ENCODE assay signal across 26 mouse cellular contexts in the genomic region with DNA sequence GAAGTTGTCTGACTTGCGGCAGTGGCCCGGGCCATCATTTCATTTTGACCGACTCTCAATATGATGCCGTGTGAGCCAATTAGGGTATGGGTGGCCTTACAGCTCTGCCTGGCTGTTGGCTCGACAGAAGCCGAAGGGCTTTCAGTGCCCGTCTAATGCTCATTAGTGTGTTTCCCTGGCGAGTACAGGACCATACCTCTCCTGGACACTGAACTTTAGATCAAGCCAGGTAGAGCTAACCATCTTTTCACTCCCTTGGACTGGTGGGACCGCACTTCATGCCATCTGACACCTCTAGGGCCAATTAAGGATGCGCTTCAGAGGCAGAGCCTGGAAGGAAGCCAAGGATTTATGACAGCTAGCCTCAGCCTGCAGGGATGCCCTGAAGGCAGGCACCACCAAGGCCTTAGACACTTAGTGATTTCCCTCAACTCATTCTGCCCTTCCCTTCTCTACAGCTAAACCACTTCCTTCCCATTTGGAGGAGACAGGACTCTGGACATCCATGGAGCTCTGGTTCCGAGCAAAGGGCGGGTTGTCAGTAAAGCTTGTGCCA. TPM values are rescaled to one million over a fixed set of nuclear protein-coding genes. Genes with fewer than 3 reads are reported as not detected.
A peak's percentile ranks its signal among the peaks of the same experiment; 100 is the strongest.
DNase-seq lines count a peak whose midpoint lies in the region; ATAC-seq and TF ChIP-seq lines count a peak whose summit lies in the region.
"Had no signal": no experiment of that assay in that cellular context is flagged by ENCODE, and none has a peak within 500 bp of the region (broad histone marks: within the 10 kb centered on the region; RNA-seq: fewer than 3 reads in every experiment).

No protein-coding gene starts in this region.

- no peak overlapping the region for H3K9ac ChIP-seq in forebrain, embryonic 14.5 days (ENCODE audit: low read length)
- no peak overlapping the region for H3K9ac ChIP-seq in forebrain, postnatal 0 days
- no peak overlapping the region for H3K9ac ChIP-seq in midbrain, embryonic 16.5 days (ENCODE audit: low read depth, low read length)

- DNase-seq in forebrain, embryonic 14.5 days (ENCODE audit: low spot score) = peak; percentile 37
- no peak for DNase-seq in forebrain, postnatal 0 days
- DNase-seq in left cerebral cortex, postnatal 4 days = peak; percentile 48
- no peak for DNase-seq in left cerebral cortex, adult 2 months (ENCODE audit: extremely low spot score in 1 of 2, low spot score in 2 of 2)
- peak; percentile 69 for DNase-seq in brain, embryonic 14.5 days (ENCODE audit: low read depth)
- DNase-seq in heart, postnatal 36 days = no peak
- DNase-seq: adrenal gland, adult 2 months; cerebellum, adult 9-11 months; embryo, embryonic 11 days; gastrocnemius, adult 2 months; kidney, adult 9 months; kidney, postnatal 36 days; lung, adult 18-20 months; lung, postnatal 14 days; thymus, postnatal 25 days had no signal

- H3K36me3 ChIP-seq in forebrain, embryonic 14.5 days (ENCODE audit: control insufficient read depth, insufficient read depth, low read length) = peaks cover 10% of the 10 kb centered on the region
- H3K36me3 ChIP-seq in forebrain, postnatal 0 days (ENCODE audit: insufficient read depth) = peaks cover 16% of the 10 kb centered on the region
- H3K36me3 ChIP-seq in midbrain, embryonic 16.5 days (ENCODE audit: control insufficient read depth, insufficient read depth, low read length) = peaks cover 17% of the 10 kb centered on the region

- H3K27ac ChIP-seq in forebrain, embryonic 14.5 days (ENCODE audit: low read depth, low read length) = no peak overlapping the region
- no peak overlapping the region for H3K27ac ChIP-seq in forebrain, postnatal 0 days (ENCODE audit: low read depth, low read length)
- H3K27ac ChIP-seq in left cerebral cortex, adult 2 months = no peak overlapping the region
- H3K27ac ChIP-seq in midbrain, embryonic 16.5 days (ENCODE audit: low read length) = peak overlapping the region; percentile 58; the same call in 1 of the 2 replicates
- H3K27ac ChIP-seq: gastrocnemius, adult 2 months had no signal

- H3K4me2 ChIP-seq in forebrain, embryonic 14.5 days (ENCODE audit: low read length) = no peak overlapping the region
- H3K4me2 ChIP-seq in forebrain, postnatal 0 days (ENCODE audit: low read depth) = no peak overlapping the region
- H3K4me2 ChIP-seq in midbrain, embryonic 16.5 days (ENCODE audit: low read length) = no peak overlapping the region
- H3K4me2 ChIP-seq: liver, embryonic 11.5 days had no signal

- no peaks in the 10 kb centered on the region for H3K27me3 ChIP-seq in forebrain, embryonic 14.5 days (replicated peaks; ENCODE audit: control insufficient read depth, insufficient read depth, low read length)
- H3K27me3 ChIP-seq in forebrain, postnatal 0 days (ENCODE audit: insufficient read depth, low read length) = no peaks in the 10 kb centered on the region
- no peaks in the 10 kb centered on the region for H3K27me3 ChIP-seq in midbrain, embryonic 16.5 days (ENCODE audit: control insufficient read depth, insufficient read depth, low read depth, low read length)

- intact Hi-C loops in left cerebral cortex, postnatal 4 days (cut with DNase I) = no loop called here
- intact Hi-C loops in left cerebral cortex, adult 2 months (cut with DNase I) = no loop called here
- intact Hi-C loops in heart, postnatal 36 days (cut with DNase I) = no loop called here

- H3K4me1 ChIP-seq in forebrain, embryonic 14.5 days (ENCODE audit: control insufficient read depth, insufficient read depth, low read length) = no peaks in the 10 kb centered on the region
- H3K4me1 ChIP-seq in forebrain, postnatal 0 days (ENCODE audit: insufficient read depth) = no peaks in the 10 kb centered on the region
- peaks cover 3% of the 10 kb centered on the region for H3K4me1 ChIP-seq in midbrain, embryonic 16.5 days (ENCODE audit: control insufficient read depth, insufficient read depth, low read length)

- H3K4me3 ChIP-seq in forebrain, embryonic 14.5 days (ENCODE audit: low read depth, low read length) = no peak overlapping the region
- no peak overlapping the region for H3K4me3 ChIP-seq in forebrain, postnatal 0 days (ENCODE audit: low read depth, low read length)
- H3K4me3 ChIP-seq in left cerebral cortex, adult 2 months = no peak overlapping the region
- H3K4me3 ChIP-seq in midbrain, embryonic 16.5 days (ENCODE audit: low read depth, low read length) = no peak overlapping the region
- H3K4me3 ChIP-seq: gastrocnemius, adult 2 months; heart, embryonic 10.5 days; myocyte had no signal

- TF ChIP-seq CTCF in forebrain, postnatal 0 days (IDR thresholded peaks at IDR 0.05; ENCODE audit: low read depth) = no peak
- no peak for TF ChIP-seq CTCF in left cerebral cortex, adult 2 months (IDR thresholded peaks at IDR 0.05)
- no peak for TF ChIP-seq CTCF in brain, embryonic 14.5 days (IDR thresholded peaks at IDR 0.05; ENCODE audit: borderline replicate concordance, extremely low read depth, insufficient read depth, insufficient read length)

- no peak for TF ChIP-seq POLR2A in brain, embryonic 14.5 days (IDR thresholded peaks at IDR 0.05; ENCODE audit: borderline replicate concordance, extremely low read depth, insufficient read depth, insufficient read length, poor library complexity, severe bottlenecking)

- H3K9me3 ChIP-seq in forebrain, embryonic 14.5 days (replicated peaks; ENCODE audit: control insufficient read depth, low read length) = no peaks in the 10 kb centered on the region
- H3K9me3 ChIP-seq in forebrain, postnatal 0 days (ENCODE audit: low read length) = no peaks in the 10 kb centered on the region
- no peaks in the 10 kb centered on the region; the same call in 1 of the 2 replicates for H3K9me3 ChIP-seq in midbrain, embryonic 16.5 days (replicated peaks; ENCODE audit: control insufficient read depth, low read length, poor library complexity, severe bottlenecking)
- H3K9me3 ChIP-seq: heart, embryonic 10.5 days had no signal

- no peak for ATAC-seq in forebrain, embryonic 14.5 days
- ATAC-seq in forebrain, postnatal 0 days = no peak
- ATAC-seq in midbrain, embryonic 16.5 days = peak; percentile 85

- 54% methylated on average over 12 of the region's 12 CpGs for WGBS in forebrain, embryonic 14.5 days
- WGBS in forebrain, postnatal 0 days = 59% methylated on average over 12 of the region's 12 CpGs
- WGBS in midbrain, embryonic 16.5 days = 64% methylated on average over 12 of the region's 12 CpGs

RNA-seq across cellular contexts. Expression of a gene that starts 0.9 kb away (rescaled TPM):
- not detected in 2 replicates for polyA plus RNA-seq in forebrain, embryonic 14.5 days (2014; fragmentation: Nextera tagmentation; extraction: Ambion mirVana)
- total RNA-seq in forebrain, postnatal 0 days (2014; rRNA removed) = not detected in 2 replicates
- not detected in 2 replicates for polyA plus RNA-seq in forebrain, postnatal 0 days (2015; fragmentation: Nextera tagmentation; extraction: Ambion mirVana)
- not detected for total RNA-seq in left cerebral cortex, postnatal 4 days (2021)
- total RNA-seq in left cerebral cortex, adult 2 months (2021) = not detected
- polyA plus RNA-seq in brain, embryonic 14.5 days (2012; rRNA removed) = 0.08 TPM in 1 of 2 replicates, not detected in the other
- not detected in 2 replicates for polyA plus RNA-seq in midbrain, embryonic 16.5 days (2015; fragmentation: Nextera tagmentation; extraction: Ambion mirVana)
- total RNA-seq in heart, postnatal 36 days (2021) = not detected
- total RNA-seq: gastrocnemius, adult 2 months; megakaryocyte, adult 5-6 weeks; neutrophil, adult 5-6 weeks had no signal
- polyA plus RNA-seq: adrenal gland, adult 2 months; C2C12; heart, embryonic 10.5 days; heart, postnatal 0 days; limb, embryonic 11.5 days; myocyte; small intestine, adult 2 months had no signal

RNA-seq across cellular contexts. Expression of a gene that starts 35.7 kb away (rescaled TPM):
- 0.22 and 0.63 TPM in 2 replicates for polyA plus RNA-seq in forebrain, embryonic 14.5 days (2014; fragmentation: Nextera tagmentation; extraction: Ambion mirVana)
- 0.08 TPM in 1 of 2 replicates, not detected in the other for total RNA-seq in forebrain, postnatal 0 days (2014; rRNA removed)
- 0.15 TPM in 1 of 2 replicates, not detected in the other for polyA plus RNA-seq in forebrain, postnatal 0 days (2015; fragmentation: Nextera tagmentation; extraction: Ambion mirVana)
- total RNA-seq in left cerebral cortex, postnatal 4 days (2021) = under 1 TPM in 1 of 2 experiments, not detected in 1; 0.22 TPM
- total RNA-seq in left cerebral cortex, adult 2 months (2021) = not detected
- polyA plus RNA-seq in brain, embryonic 14.5 days (2012; rRNA removed) = 0.07 TPM in 1 of 2 replicates, not detected in the other
- not detected in 2 replicates for polyA plus RNA-seq in midbrain, embryonic 16.5 days (2015; fragmentation: Nextera tagmentation; extraction: Ambion mirVana)
- not detected for total RNA-seq in heart, postnatal 36 days (2021)
- total RNA-seq: adrenal gland, adult 2 months; gastrocnemius, adult 2 months; left cerebral cortex, adult 8-10 months; megakaryocyte, adult 5-6 weeks; neutrophil, adult 5-6 weeks had no signal
- polyA plus RNA-seq: adrenal gland, adult 2 months; C2C12; heart, postnatal 0 days; myocyte had no signal

Comparison
In these comparisons a context has a peak if more than half of its experiments do, and no peak if none do; other contexts are left out.
1. DNase-seq: peak in forebrain, embryonic 14.5 days (single experiment), left cerebral cortex, postnatal 4 days (single experiment) and brain, embryonic 14.5 days (single experiment); none in forebrain, postnatal 0 days (single experiment), left cerebral cortex, adult 2 months (0 of 2) and heart, postnatal 36 days (0 of 2).